Mouse (Mus musculus) spleen, postnatal 10 days (tissue): Measurements from ENCODE around the gene Tnfrsf18.

ENCODE experiments used
- DNase-seq, 2 experiments: peaks; one replicate each; pipeline ENCODE4 v3.0.0; 2021 to 2022; ENCODE audit warnings: low spot score in 2 of 2

Tnfrsf18 gene

DNA sequence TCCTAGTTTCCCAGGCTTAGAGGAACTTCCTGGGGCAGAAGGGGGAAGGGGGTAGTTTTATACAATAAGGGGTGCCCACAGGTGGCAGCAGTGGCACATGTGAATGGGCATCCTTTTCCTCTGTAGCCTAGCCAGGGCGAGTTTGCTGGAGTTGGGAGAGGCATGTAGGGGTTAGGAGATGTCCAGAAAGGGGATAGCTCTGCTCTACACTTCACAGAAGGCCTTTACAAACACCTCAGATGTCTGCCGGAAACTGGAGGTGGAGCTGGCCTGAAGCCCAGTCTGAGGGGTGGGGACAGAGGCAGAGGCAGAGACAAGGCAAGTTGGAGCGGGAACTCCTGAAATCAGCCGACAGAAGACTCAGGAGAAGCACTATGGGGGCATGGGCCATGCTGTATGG lies at the start of gene Tnfrsf18:
Tnfrsf18 (plus strand) TSS at position 152 of the 400 bp plus-strand sequence.
- DNase-seq = peak in 1 of 2 experiments; percentile 46

DNA sequence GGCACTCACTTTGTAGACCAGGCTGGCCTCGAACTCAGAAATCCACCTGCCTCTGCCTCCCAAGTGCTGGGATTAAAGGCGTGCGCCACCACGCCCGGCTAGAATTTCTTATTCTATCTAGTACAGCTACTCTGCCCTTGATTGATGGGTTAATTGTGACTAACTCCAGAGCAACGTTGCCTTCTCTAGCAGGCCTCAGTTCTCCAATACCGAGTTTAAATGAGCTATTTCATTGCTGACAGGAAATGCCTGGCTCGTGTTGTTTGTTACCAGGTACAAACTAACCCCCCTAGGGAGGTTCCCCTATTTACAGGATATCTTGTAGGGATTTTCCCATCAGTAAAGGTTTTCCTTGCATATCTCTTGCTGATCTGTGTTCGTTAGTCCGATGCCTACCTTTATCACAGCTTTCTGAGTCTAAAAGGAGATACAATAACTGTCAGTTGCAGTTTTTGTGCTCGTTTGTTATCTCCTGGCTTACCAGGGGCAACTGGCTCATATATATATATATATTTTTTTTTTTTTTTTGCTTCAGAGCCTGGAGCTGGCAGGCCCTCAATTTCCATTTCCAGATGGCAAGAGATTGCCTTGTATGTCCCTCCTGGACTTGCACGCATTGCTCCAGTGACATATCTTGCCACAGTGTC lies 44.4 kb upstream of the Tnfrsf18 start:
- DNase-seq = no peak

DNA sequence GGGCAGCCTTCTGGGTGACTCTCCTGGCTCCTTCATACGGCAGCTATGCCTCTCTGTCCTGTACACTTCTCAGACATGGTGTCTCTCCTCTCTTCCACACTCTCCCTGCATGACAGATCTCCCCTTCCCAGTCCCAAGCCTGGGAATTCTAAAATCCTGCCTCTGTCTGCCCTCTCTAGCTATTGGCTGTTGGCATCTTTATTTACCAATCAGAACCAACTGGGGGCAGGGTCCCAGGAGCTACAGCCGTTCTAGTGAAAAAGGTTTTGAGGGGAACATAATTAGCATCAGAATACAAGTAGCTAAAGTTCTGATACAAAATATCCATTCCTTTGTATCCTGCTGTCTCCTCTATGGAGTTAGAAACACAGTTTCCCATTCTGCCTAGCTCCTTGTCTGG lies 42.2 kb upstream of the Tnfrsf18 start:
- DNase-seq = no peak

DNA sequence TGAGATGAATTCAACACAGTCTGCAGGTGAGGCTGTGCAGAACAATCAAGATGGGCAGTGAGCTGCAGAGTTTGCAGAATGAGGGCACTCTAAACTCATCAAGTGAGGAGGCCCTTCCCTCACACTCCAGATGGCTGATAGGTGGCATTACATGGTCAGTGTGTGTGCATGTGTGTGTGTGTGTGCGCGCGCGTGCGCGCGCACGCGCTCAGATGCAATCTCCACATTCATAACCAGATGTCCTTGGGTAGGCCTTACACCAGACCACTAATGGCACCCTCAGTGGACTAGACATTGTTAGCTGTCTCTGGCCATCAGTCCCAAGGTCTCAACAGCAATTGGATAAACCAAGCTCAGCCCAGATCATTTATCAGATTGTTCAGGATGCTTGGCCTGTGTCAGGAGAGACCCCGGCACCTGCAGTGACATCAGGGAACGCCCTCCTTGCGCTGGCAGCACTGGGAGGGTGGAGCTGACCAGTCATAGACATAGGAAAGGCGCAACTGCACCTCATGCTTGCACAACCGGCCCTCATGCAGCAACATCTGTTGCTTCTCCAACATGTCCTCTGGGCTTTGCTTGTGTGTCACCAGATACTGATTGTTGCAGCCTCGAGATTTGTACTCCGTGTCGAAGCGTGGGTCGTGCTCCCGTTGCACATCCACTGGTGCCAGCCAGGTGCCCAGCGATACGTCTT lies 34.6 kb upstream of the Tnfrsf18 start:
- peak; percentile 33 to 54 for DNase-seq

DNA sequence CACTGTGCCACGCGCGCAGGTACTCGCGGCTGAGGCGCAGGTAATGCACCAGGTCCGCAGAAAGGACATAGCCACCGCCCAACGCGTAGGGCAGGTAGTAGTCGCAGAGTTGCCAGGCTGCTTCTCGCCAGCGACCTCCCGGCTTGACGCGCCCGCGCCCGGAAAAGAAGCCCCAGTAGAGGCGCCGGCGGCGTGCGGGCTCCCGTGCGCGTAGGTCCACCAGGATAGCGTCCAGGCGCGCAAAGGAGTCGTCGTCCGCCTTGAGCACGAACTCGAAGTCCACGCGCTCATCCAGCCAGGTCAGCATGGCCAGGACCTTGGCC lies 34.1 kb upstream of the Tnfrsf18 start:
- DNase-seq = no peak

DNA sequence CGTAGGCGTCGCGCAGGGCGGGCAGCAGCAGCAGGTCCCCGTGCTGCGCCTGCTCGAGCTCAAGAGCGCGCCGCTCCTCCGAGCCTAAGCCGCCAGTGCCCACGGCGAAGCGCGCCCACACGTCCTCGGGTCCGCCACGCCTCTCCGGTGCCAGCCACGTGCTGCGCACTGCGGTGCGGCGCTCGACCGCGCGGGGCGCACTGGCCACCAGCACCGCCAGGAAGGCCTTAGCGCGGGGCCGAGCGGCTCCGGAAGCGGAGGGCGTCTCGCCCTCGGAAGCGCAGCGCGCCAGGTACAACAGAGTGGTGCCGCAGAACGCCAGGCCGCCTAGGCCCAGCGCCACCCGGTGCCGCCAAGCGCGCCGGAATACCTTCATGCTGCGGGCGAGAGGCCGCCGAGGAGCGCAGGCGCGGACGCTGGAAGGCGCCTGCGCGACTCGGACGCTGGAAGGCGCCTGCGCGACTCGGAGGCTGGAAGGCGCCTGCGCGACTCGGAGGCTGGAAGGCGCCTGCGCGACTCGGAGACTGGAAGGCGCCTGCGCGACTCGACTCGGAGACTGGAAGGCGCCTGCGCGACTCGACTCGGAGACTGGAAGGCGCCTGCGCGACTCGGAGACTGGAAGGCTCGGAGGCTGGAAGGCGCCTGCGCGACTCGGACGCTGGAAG lies 33.6 kb upstream of the Tnfrsf18 start, which contains the start of the genes B3galt6 and Sdf4:
B3galt6 (minus strand) TSS at position 409 of the 665 bp plus-strand sequence.
Sdf4 (plus strand) TSS at position 632 of the 665 bp plus-strand sequence.
- DNase-seq = peak; percentile 88 to 90

DNA sequence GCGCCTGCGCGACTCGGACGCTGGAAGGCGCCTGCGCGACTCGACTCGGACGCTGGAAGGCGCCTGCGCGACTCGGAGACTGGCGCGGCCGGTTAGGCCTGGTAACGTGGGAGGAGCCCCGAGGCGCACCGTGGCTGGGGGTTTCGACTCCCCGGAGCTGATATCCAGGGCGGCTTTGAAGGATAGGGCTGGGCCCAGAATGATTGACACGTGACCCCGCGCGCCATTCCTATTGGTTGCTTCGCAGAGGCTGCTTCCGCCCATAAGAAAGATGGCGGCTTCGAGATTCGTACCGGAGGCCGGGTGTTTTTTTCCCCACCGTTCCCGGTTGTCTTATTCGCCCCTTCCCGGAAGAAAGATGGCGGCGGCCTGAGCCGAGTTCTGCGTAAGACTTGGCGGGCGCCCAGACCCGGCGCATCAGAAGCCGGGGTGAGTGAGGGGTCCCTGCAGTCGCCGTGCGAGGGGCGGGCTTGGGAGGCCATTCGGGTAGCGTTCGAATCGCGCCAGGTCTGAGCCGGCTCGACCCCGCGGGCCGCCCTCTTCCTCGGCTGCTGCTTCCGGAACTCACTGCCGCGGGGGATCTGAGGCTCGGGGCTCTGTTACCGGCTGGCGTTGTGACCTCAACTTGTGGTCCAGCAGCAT lies 32.9 kb upstream of the Tnfrsf18 start:
- peak; percentile 98 to 99 for DNase-seq

DNA sequence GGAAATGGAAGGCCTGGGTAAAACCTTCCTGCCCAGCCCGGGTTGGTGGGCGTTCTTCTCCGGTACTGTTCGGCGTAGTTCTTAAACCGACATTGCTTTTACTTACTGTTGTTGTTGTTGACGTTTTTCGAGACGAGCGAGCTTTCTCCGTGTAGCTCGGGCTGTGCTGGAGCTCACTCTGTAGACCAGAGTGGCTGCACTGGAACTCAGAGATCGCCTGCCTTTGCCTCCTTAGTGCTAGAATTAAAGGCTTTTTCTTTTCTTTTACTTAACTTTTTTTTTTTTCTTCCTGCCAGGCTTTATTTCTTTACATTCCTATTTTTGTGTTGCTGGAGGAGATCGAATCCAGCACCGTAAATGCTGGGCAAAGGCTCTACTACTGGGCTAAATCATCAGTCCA lies 32.4 kb upstream of the Tnfrsf18 start:
- DNase-seq = no peak

DNA sequence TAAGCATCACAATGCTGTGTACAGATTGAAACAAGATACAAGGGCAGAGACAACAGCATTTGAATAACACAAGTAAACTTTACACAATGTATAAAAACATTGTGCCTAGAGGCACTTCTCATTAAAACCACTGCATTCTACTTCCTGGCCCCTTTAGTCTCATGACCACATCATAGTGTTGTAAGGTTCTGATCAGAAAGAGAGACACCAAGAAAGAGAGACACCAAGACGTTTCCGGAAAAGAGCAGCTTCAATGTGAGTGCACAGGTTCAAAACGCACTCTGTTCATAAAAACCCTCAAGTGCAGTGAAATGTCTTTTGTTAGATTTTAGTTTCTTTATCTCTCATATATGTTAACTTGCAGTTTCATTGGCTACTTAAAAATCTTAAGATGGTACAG lies 21.9 kb upstream of the Tnfrsf18 start:
- DNase-seq = no peak

DNA sequence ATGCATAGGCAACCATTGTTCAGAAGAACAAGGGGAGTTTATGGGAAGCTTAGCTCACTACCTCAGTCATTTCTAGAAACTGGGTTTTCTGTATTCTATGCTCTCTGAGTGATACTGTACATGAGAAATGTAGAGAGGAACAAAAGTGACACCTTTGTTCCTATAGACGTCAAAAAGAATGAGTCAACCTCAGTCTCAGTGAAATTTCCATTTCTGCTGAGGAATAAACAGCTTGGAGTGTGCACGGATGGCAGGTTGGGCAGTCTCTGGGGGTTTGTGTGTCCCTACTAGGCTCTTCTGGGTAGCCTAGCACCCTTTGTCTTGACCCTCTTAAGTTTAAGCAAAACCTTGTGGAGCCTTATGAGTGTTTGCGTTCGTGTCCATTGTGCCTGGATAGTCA lies 17.6 kb upstream of the Tnfrsf18 start:
- no peak for DNase-seq

DNA sequence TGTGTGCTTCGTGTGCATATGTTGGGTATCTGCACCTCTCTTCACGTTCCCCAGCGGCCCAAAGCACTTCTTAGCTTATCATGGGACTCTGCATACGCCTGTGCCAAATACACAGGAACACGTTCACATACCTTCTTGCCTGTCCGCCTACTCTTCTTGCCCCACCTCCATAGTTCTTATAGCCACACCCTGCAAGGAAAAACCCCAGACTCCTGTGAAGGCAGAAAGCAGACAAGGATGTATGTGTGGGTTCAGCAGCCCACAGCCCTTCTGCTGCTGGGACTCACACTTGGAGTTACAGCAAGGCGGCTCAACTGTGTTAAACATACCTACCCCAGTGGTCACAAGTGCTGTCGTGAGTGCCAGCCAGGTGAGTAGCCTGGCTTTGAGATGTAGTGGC lies 12.3 kb upstream of the Tnfrsf18 start, which contains the start of gene Tnfrsf4:
Tnfrsf4 (plus strand) TSS at position 207 of the 400 bp plus-strand sequence.
- DNase-seq = no peak

DNA sequence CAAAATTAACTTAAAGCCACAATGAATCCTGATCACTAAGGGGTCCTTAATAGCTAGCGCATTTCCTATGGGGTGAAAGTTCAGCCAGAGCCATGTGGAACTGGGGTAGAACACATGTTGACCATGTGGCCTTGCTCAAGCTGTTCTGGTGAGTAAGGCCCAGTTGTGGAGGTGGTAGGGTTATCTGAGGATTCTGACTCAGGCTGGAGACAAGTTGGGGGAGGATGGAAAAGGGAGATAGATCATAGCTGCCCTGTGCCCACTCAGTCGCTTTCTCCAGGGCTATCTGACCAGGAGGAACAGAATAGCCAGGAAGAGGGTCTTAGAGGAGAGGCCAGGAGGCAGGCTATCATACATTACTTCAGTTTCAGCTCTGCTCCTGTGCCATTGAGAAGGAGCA lies 11.5 kb upstream of the Tnfrsf18 start:
- DNase-seq = no peak

DNA sequence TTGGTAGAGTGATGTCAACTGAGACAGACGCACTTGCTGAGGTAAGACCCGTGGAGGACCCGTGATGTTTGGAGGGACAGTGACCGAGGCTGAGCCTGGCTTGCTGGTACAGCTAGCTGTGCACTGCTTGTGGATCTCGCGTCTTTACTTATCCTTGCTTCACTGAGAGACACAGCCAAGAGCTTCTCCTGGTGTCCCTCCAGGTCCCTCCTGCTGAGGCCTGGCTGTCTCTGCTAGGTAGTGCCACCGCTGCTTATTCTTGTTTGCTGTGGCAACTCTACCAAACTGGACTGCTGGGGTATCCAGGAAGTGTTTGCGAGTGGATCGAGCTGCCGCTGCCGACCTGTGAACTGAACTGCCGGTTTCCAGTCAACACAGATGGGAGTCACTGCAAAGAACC lies 6.2 kb upstream of the Tnfrsf18 start:
- no peak for DNase-seq

DNA sequence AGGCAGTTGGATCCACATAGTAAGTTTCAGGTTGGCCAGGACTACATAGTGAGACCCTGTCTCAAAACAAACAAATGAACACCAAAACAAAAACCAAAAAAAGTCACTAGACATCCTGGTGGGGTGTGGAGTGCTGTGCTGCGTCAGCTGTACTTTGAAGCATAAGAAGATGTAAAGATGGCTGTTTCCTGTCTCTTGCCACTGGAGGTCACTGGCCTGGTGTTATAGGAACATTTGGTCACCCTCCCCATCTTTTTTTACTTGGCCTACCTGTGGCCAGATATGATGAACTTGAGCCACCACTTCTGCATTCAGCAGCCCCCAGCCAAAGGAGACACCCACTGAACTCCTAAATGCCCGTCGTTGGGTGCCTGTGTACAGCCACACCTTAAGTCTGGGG lies 4.6 kb upstream of the Tnfrsf18 start:
- DNase-seq = no peak

DNA sequence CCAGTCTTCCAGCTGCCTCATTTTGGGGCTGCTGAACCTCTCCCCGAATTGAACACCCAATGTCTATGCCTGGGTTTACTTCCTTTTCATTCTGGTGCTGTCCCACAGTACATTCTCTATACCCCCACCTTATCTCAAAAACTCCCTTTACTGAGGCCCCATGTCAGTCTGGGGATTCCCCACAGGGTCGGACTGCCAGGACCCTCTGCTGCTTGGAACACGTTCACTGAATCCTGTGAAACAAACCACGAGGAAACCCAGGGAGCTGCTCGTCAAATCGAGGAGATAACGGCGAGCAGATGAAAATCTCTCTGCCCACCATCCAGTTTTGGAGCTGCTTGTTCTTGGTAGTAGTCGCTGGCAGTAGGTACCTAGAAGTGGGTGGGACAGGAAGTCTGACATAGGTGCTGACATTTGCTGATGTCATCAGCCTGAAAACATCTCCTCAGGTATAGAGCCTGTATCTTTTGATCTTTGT lies 4.0 kb upstream of the Tnfrsf18 start:
- no peak for DNase-seq

DNA sequence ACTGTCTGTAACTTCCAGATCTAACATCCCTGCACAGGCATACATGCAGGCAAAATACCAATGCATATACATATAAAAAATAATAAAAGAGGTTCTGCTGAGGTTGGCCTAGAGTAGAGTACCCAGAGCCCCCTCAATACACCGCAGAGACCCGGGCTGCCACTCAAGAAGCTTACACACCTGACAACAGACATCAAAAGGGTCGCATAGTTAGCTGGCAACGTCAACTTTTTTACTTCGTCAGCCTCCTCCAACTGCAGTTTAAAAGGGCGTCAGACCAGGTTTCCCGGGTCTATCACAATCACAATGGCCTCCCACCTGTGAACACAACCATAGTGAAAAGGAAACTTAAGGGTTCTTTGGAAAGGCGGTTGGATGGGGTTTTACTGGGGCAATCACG lies 2.4 kb upstream of the Tnfrsf18 start:
- DNase-seq = no peak

DNA sequence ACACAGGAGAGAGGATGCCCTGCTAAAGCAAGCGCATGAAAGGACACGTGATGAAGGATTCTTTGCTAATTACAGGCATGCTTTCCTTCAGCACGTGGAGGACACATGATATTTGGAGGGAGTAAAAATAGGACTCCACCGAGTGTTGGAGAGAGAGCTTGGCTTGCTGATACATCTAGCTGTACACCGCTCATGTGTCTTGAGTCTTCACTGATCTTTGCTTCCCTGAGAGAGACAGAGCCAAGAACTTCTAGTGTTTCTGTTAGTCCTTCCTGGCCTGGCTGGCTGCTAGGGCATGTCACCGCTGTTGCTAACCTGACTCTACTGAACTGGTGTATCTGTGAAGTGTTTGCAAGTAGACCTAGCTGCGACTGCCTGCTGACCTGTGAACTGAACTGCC lies 1.8 kb upstream of the Tnfrsf18 start:
- DNase-seq = no peak

DNA sequence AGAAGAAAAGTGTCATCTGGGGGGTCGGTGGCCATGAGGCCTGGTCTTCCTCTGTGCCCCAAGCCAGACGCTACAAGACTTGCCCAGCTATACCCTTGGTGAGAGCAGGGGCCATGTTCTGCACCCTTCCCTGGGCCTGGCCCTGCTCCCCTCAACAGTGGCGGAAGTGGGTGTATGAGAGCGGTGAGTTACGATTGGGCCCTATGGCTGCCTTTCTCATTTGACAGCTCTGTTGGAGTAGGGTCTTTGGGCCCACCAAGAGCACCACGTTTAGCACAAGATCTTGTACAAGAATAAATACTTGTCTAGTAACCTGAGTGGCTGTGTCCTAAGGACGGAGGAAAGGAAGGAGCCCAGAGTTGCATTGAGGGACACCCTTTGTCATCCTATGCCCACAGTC lies 2.6 kb downstream of the Tnfrsf18 start:
- DNase-seq = no peak

DNA sequence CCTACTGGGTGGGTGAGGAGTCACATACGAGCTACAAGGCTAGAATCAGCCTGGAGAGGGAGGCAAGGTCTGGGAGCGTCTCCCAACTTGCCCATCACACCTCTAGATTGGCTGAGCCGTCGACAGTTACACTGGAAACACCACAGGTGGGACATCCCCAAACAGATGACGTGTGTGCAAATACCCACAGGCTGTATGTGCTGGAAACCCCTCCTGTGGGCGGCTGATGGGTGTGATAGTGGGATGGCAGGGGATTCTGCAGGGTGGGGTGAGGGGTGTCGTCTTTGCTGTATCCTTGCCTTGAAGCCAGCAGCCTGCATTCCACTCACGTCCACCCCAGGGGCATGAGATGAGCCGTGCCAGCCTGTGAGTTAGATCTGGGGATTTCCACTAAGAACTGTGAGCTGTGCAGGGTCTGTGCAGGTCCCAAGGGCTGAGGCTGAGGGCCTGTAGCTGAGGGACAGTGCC lies 4.7 kb downstream of the Tnfrsf18 start:
- no peak for DNase-seq

DNA sequence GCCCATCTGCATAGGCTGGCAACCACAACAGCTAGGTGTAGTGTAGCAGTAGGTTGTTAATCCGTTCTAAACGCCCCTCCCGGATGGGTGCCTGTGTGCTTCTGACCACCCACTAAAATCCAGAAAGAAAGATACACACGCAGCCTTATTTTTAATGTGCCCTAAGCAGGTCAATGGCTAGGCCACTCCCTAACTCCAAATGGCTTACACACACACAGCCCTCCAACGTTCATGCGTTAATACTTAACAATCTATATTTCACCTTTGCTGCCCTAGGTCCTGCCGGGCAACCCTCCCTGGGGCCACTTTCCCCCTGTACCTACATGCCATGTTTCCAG lies 5.3 kb downstream of the Tnfrsf18 start:
- no peak for DNase-seq

DNA sequence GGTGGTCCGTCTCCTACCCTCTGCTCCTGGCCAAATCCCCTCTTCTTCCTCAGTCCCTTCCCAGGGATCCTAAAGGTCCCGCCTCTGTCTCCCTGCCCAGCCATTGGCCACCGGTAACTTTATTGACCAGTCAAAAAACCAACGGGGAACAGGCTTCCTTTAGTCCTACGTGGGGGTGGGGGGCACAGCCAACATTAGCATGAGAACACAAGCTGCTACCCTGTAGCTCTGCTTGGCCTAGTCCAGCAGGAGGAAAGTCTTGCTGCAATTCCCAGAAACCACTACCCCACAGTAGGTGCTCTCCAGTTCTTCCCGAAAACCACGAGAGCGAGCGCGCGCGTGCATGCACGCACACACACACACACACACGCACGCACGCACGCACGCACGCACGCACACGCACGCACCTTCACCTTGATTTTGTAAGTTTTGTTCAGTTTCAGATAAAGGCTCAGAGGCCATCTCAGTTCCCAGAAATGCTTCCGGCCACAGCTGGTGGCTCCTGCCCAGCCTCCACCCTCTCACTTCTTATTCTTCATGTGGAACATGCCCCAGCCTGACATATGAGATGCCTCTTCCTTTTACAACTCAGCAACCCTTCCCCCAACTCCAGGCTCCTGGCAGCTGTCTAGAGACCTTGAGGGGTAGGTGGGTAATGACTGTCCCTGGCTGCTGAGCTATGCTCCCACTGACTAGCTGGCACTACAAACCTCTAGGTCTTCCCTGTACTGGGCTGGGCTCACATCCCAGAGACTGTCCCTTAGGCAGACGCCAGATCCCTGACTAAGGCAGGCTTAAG lies 5.8 kb downstream of the Tnfrsf18 start:
- peak; percentile 33 to 60 for DNase-seq
